Mouse (Mus musculus) embryonic fibroblast, embryonic 13.5 days (primary cell): ENCODE results near the gene Mei4.

Experiments
- CTCF ChIP-seq: IDR thresholded peaks from 2 replicates; pipeline ENCODE4 v1.5.1; 2011; ENCODE audit warnings: mild to moderate bottlenecking, control low read depth, low read length, moderate library complexity, borderline replicate concordance; ENCODE audit not compliant: insufficient read depth
- POLR2A ChIP-seq: IDR thresholded peaks from 2 replicates; pipeline ENCODE4 v1.6.1; 2011; ENCODE audit warnings: low read depth, mild to moderate bottlenecking, control low read depth, low read length, moderate library complexity

- TF ChIP-seq CTCF (no peak), POLR2A (no peak)
Measured at GRCm38 (mm10) chr9:81827560-81827959, 35.9 kb upstream of the Mei4 start.
